Mouse (Mus musculus) lung, postnatal 0 days (tissue): ENCODE results near the gene Pik3ca. TPM values are rescaled to one million over a fixed set of nuclear protein-coding genes. Genes with fewer than 3 reads are reported as not detected.

Experiments used
- ATAC-seq: fragments of 200-750 bp; cut with Nextera tagmentation; 2 replicates; pipeline ENCODE4 v1.8.0; 2017; ENCODE audit warnings: moderate library complexity
- DNase-seq: peaks from one replicate; pipeline ENCODE4 v3.0.0-alpha.2; 2016; ENCODE audit warnings: low spot score
- H3K27ac ChIP-seq: fragments of 300-500 bp; sonication (generic); 2 replicates; pipeline ENCODE4 v1.5.1; 2014; ENCODE audit warnings: antibody characterized with exemption, mild to moderate bottlenecking, low read length, mixed read lengths
- H3K27me3 ChIP-seq: fragments of 300-500 bp; sonication (generic); replicated peaks from 2 replicates; pipeline ENCODE4 v1.6.1; 2014; ENCODE audit warnings: low read length, mixed read lengths; ENCODE audit not compliant: insufficient read depth
- H3K36me3 ChIP-seq: fragments of 300-500 bp; sonication (generic); 2 replicates; pipeline ENCODE4 v1.6.1; 2014; ENCODE audit warnings: low read length, mixed read lengths; ENCODE audit not compliant: insufficient read depth
- H3K4me1 ChIP-seq: fragments of 300-500 bp; sonication (generic); 2 replicates; pipeline ENCODE4 v1.6.1; 2014; ENCODE audit warnings: antibody characterized with exemption, low read depth, low read length, mixed read lengths; ENCODE audit not compliant: insufficient read depth
- H3K4me2 ChIP-seq: fragments of 300-500 bp; sonication (generic); replicated peaks from 2 replicates; pipeline ENCODE4 v1.6.1; 2014; ENCODE audit warnings: low read depth, mild to moderate bottlenecking, low read length, moderate library complexity, mixed read lengths
- H3K4me3 ChIP-seq: fragments of 300-500 bp; sonication (generic); 2 replicates; pipeline ENCODE4 v1.5.1; 2014; ENCODE audit warnings: low read depth, low read length
- H3K9ac ChIP-seq: fragments of 300-500 bp; sonication (generic); replicated peaks from 2 replicates; pipeline ENCODE4 v1.6.1; 2014; ENCODE audit warnings: low read depth, mild to moderate bottlenecking
- H3K9me3 ChIP-seq: fragments of 300-500 bp; sonication (generic); 2 replicates; pipeline ENCODE4 v1.6.1; 2016; ENCODE audit warnings: low read length, mixed read lengths
- CTCF ChIP-seq: IDR thresholded peaks from 2 replicates; pipeline ENCODE4 v1.5.1; 2016; ENCODE audit warnings: antibody characterized with exemption, mild to moderate bottlenecking
- EP300 ChIP-seq: IDR thresholded peaks from 2 replicates; pipeline ENCODE4 v1.6.1; 2016; ENCODE audit warnings: antibody characterized with exemption, mild to moderate bottlenecking, control low read depth
- WGBS: fragments of 180-500 bp; shearing (Covaris S2); extraction: QIAGEN DNeasy Blood & Tissue Kit; methylation state at CpG from one replicate; pipeline ENCODE4 v1.1.7; 2014; 5-methylcytosine and 5-hydroxymethylcytosine counted together
- polyA plus RNA-seq: library from polyadenylated mRNA; unstranded; fragments of >200 nt; fragmentation: Nextera tagmentation; extraction: Ambion mirVana; gene quantifications from 2 replicates; pipeline ENCODE4 v1.2.1, GENCODE M21; 2015

Gene Pik3ca
- polyA plus RNA-seq, 1 experiment from 2014 or later: 13.4 TPM

- DNase-seq (no peak), ATAC-seq (no peak)
- Histone ChIP-seq H3K36me3 (no peaks in the 10 kb centered on the region), H3K9ac (no peak overlapping the region), H3K27me3 (no peaks in the 10 kb centered on the region), H3K4me3 (peak overlapping the region; percentile 82), H3K27ac (no peak overlapping the region), H3K9me3 (no peaks in the 10 kb centered on the region), H3K4me2 (peak overlapping the region; percentile 91), H3K4me1 (peaks cover 6% of the 10 kb centered on the region; the same call in 1 of the 2 replicates)
- 61% methylated on average over 17 of the region's 17 CpGs for WGBS
- TF ChIP-seq EP300: no peak
- TF ChIP-seq CTCF: no peak
These were observed 31.2 kb upstream of the Pik3ca start for GRCm38 (mm10) chr3:32366246-32366734.

- Histone ChIP-seq H3K27ac (no peak overlapping the region), H3K4me1 (peaks cover 6% of the 10 kb centered on the region; the same call in 1 of the 2 replicates), H3K4me3 (no peak overlapping the region), H3K4me2 (no peak overlapping the region), H3K36me3 (no peaks in the 10 kb centered on the region), H3K9ac (no peak overlapping the region), H3K9me3 (no peaks in the 10 kb centered on the region), H3K27me3 (no peaks in the 10 kb centered on the region)
- ATAC-seq (no peak), DNase-seq (no peak)
- WGBS: 63% methylated on average over 1 of the region's 1 CpGs
- TF ChIP-seq EP300 (no peak), CTCF (no peak)
These were observed 30.0 kb upstream of the Pik3ca start for GRCm38 (mm10) chr3:32367516-32367915.

- Histone ChIP-seq H3K4me2 (no peak overlapping the region), H3K27me3 (no peaks in the 10 kb centered on the region), H3K36me3 (no peaks in the 10 kb centered on the region), H3K4me1 (no peaks in the 10 kb centered on the region), H3K27ac (no peak overlapping the region), H3K4me3 (no peak overlapping the region), H3K9me3 (no peaks in the 10 kb centered on the region), H3K9ac (no peak overlapping the region)
- DNase-seq (no peak), ATAC-seq (no peak)
- 67% methylated on average over 7 of the region's 7 CpGs for WGBS
- TF ChIP-seq CTCF (no peak), EP300 (no peak)
These were observed 25.5 kb upstream of the Pik3ca start for GRCm38 (mm10) chr3:32371957-32372356.

- H3K27me3 ChIP-seq: no peaks in the 10 kb centered on the region
- no peak for DNase-seq
- no peak for ATAC-seq
- H3K4me2 ChIP-seq: no peak overlapping the region
- H3K9me3 ChIP-seq: no peaks in the 10 kb centered on the region
- TF ChIP-seq CTCF: no peak
- TF ChIP-seq EP300: no peak
- H3K36me3 ChIP-seq: no peaks in the 10 kb centered on the region
- no peaks in the 10 kb centered on the region for H3K4me1 ChIP-seq
- WGBS: 81% methylated on average over 8 of the region's 8 CpGs
- no peak overlapping the region for H3K9ac ChIP-seq
- H3K4me3 ChIP-seq: no peak overlapping the region
- H3K27ac ChIP-seq: no peak overlapping the region
These were observed 25.0 kb upstream of the Pik3ca start for GRCm38 (mm10) chr3:32372470-32372869.

GRCm38 (mm10) chr3:32373236-32373635 lies 24.2 kb upstream of the Pik3ca start:
- 79% methylated on average over 6 of the region's 6 CpGs for WGBS
- H3K27ac ChIP-seq: no peak overlapping the region
- TF ChIP-seq CTCF: no peak
- TF ChIP-seq EP300: no peak
- DNase-seq: no peak
- H3K9me3 ChIP-seq: no peaks in the 10 kb centered on the region
- H3K4me1 ChIP-seq: no peaks in the 10 kb centered on the region
- ATAC-seq: no peak
- H3K4me2 ChIP-seq: no peak overlapping the region
- no peak overlapping the region for H3K4me3 ChIP-seq
- no peaks in the 10 kb centered on the region for H3K27me3 ChIP-seq
- H3K9ac ChIP-seq: no peak overlapping the region
- H3K36me3 ChIP-seq: no peaks in the 10 kb centered on the region

- Histone ChIP-seq H3K27ac (no peak overlapping the region), H3K4me3 (no peak overlapping the region), H3K27me3 (no peaks in the 10 kb centered on the region), H3K36me3 (no peaks in the 10 kb centered on the region), H3K4me1 (no peaks in the 10 kb centered on the region), H3K9me3 (no peaks in the 10 kb centered on the region), H3K9ac (no peak overlapping the region), H3K4me2 (no peak overlapping the region)
- TF ChIP-seq CTCF (peak; percentile 77), EP300 (no peak)
- ATAC-seq (no peak), DNase-seq (peak; percentile 33)
- WGBS: 42% methylated on average over 2 of the region's 2 CpGs
These were observed 17.6 kb upstream of the Pik3ca start for GRCm38 (mm10) chr3:32379891-32380290.

GRCm38 (mm10) chr3:32381556-32381955 lies 15.9 kb upstream of the Pik3ca start:
- DNase-seq (no peak), ATAC-seq (no peak)
- H3K36me3 ChIP-seq: no peaks in the 10 kb centered on the region
- no peak overlapping the region for H3K4me2 ChIP-seq
- no peak overlapping the region for H3K9ac ChIP-seq
- H3K4me3 ChIP-seq: no peak overlapping the region
- WGBS: 52% methylated on average over 3 of the region's 3 CpGs
- H3K4me1 ChIP-seq: no peaks in the 10 kb centered on the region
- no peak overlapping the region for H3K27ac ChIP-seq
- no peak for TF ChIP-seq CTCF
- no peak for TF ChIP-seq EP300
- no peaks in the 10 kb centered on the region for H3K27me3 ChIP-seq
- no peaks in the 10 kb centered on the region; the same call in 1 of the 2 replicates for H3K9me3 ChIP-seq
